Mouse (Mus musculus) central nervous system, embryonic 11.5 days (tissue): ENCODE data around the gene Uchl4. TPM values are rescaled to one million over a fixed set of nuclear protein-coding genes. Genes with fewer than 3 reads are reported as not detected.

Source experiments
- polyA plus RNA-seq: library from polyadenylated mRNA; depleted of rRNA; stranded (reverse); fragments of >200 nt; gene quantifications from 2 replicates; pipeline ENCODE4 v1.2.3, GENCODE M21; 2012; rRNA removed

The Uchl4 gene
- 0.10 TPM in 1 of 2 replicates, not detected in the other for polyA plus RNA-seq

DNA sequence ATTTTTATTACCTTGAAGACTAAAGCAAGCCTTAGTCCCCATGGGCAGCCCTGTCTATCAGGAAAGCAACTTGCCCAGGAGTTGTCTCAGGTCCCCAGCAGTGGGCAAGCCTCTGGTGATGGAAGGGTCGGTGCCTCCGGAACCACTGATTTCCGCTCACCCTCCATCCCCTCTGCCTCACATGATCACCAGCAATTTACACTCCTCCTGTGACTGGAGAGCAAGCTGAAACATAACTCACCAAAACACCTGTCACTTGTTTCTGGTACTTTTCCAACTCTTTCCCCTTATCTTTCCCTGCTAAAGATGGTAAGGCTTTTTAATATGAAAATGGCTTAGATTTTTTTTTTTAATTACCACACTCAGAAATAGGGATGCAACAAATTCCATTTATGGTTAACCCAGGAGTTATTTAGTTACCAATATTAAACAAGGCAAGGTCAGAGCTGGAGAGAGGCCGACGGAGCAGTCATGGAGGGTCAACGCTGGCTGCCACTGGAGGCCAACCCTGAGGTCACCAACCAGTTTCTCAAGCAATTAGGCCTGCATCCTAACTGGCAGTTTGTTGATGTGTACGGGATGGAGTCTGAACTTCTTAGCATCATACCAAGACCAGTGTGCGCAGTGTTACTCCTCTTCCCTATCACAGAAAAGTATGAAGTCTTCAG, at the start of gene Uchl4:
Uchl4 (plus strand) TSS at position 434 of the 668 bp plus-strand sequence.

GRCm38 (mm10) chr9:64253021-64253904, 18.3 kb downstream of the Uchl4 start, which contains the start of gene Map2k1:
Gene Map2k1, minus strand, starts transcription at chr9:64253631.

DNA sequence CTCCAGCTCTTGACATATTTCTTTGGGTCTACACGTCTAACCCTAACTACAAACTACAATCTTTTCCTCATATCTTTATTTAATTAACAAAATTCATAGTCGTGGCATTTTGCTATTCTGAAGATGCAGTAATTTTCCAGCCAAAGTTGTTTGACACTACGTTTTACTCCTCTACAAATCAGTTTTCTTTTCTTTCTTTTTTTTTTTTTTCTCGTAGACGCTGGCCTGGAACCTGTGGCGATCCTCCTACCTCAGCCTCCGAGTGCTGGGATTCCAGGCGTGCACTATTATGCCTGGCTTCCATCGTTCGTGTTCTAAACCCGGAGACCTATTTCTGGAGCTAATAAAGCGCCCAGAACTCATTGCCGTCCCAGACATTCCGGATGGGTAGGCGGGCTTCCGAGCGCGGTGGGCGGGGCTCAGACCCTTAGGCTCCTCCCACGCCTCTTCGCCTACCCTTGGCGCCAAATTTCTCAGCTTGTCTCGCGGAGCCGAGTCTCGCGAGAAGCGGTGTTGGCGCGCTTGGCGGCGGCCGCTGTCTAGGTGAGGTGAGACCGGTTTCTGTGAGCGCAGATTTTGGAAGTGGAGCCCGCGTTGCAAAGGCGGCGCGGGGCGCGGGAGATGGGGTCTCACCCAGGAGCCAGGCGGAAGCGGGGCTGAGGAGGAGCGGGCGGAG, 46.2 kb downstream of the Uchl4 start, which contains the start of gene Tipin:
Tipin (plus strand) TSS at position 477 of the 676 bp plus-strand sequence.

Other genes starting within 250 kb of the Uchl4 start
- gene Smad6, start 213.1 kb upstream of the Uchl4 start, polyA plus RNA-seq = 11.9 and 15.4 TPM in 2 replicates
- 0.07 and 0.15 TPM in 2 replicates for gene Lctl, start 118.1 kb upstream of the Uchl4 start, polyA plus RNA-seq
- 84.7 and 112 TPM in 2 replicates for gene Zwilch, start 62.1 kb upstream of the Uchl4 start, polyA plus RNA-seq
- 1,401 and 1,688 TPM in 2 replicates for gene Rpl4, start 61.8 kb upstream of the Uchl4 start, polyA plus RNA-seq
- 23.2 and 28.4 TPM in 2 replicates for gene Snapc5, start 55.9 kb upstream of the Uchl4 start, polyA plus RNA-seq
- gene Map2k1, start 18.4 kb downstream of the Uchl4 start, polyA plus RNA-seq = 43.4 and 49.0 TPM in 2 replicates
- 145 and 194 TPM in 2 replicates for gene Tipin, start 46.4 kb downstream of the Uchl4 start, polyA plus RNA-seq
- gene Dis3l, start 106.1 kb downstream of the Uchl4 start, polyA plus RNA-seq = 17.3 and 17.7 TPM in 2 replicates
- 3.0 and 3.2 TPM in 2 replicates for gene Megf11, start 150.4 kb downstream of the Uchl4 start, polyA plus RNA-seq